Mouse (Mus musculus): ENCODE data around the gene Prkca.

DNA sequence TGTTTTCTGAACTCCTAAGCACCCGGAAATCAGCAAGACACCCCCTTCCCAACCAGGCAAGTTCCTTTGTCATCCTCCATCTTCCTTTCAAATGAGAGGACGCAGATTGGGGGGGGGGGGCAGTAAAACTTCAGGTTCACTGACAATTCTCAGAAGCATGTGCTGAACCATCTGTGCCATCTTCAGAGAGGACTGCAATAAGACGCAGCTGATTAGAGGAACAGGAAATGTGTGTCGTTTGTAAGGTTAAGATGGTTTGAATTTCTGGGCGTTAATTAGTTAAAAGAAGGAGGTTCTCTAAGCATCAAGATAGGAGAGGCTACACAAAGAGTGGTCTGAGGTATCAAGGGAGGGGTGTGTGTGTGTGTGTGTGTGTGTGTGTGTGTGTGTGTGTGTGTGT, 94.2 kb downstream of the Prkca start:
- TF ChIP-seq CTCF (IDR thresholded peaks at IDR 0.05; ENCODE audit: low read depth, low read length) = no peak
- TF ChIP-seq POLR2A (IDR thresholded peaks at IDR 0.05; ENCODE audit: insufficient read depth, low read length) = no peak
